Mouse (Mus musculus) telencephalon, adult 2 months (tissue): ENCODE measurements around the gene Zfp94.
"Not testable (repeated sequence)": the region's sequence is repeated elsewhere in the genome, so short reads cannot be mapped to it uniquely, and the experiment has no call there.

Experiments used
- DNase-seq: peaks from one replicate; pipeline ENCODE4 v3.0.0-alpha.2; 2011; ENCODE audit warnings: low read depth, low spot score

Gene Zfp94

GRCm38 (mm10) chr7:24278771-24279170 lies 37.7 kb downstream of the Zfp94 start:
- not testable (repeated sequence) for DNase-seq

- DNase-seq, result no peak
Measured at GRCm38 (mm10) chr7:24274456-24274855, 42.0 kb downstream of the Zfp94 start.

- no peak for DNase-seq
Measured at GRCm38 (mm10) chr7:24271191-24271590, 45.3 kb downstream of the Zfp94 start.

GRCm38 (mm10) chr7:24270288-24270672 lies 46.2 kb downstream of the Zfp94 start, which contains the start of gene Zfp93:
TSS of gene Zfp93 (plus strand) at chr7:24270420.
- peak; percentile 92 for DNase-seq

- no peak for DNase-seq
Measured at GRCm38 (mm10) chr7:24269667-24270287, 46.7 kb downstream of the Zfp94 start.

GRCm38 (mm10) chr7:24269256-24269655 lies 47.2 kb downstream of the Zfp94 start:
- no peak for DNase-seq

GRCm38 (mm10) chr7:24268176-24269155 lies 48.0 kb downstream of the Zfp94 start:
- peak; percentile 4 for DNase-seq

- DNase-seq, result no peak
Measured at GRCm38 (mm10) chr7:24260000-24260312, 56.5 kb downstream of the Zfp94 start.

GRCm38 (mm10) chr7:24259306-24259999 lies 57.0 kb downstream of the Zfp94 start:
- DNase-seq, result no peak

- peak; percentile 97 for DNase-seq
Measured at GRCm38 (mm10) chr7:24254633-24255474, 61.6 kb downstream of the Zfp94 start, which contains the start of gene Zfp108. TSS of gene Zfp108 (plus strand) at chr7:24254794.

GRCm38 (mm10) chr7:24253779-24254615 lies 62.5 kb downstream of the Zfp94 start:
- no peak for DNase-seq
